Mouse (Mus musculus): ENCODE results near the gene Klhl22. TPM values are rescaled to one million over a fixed set of nuclear protein-coding genes. Genes with fewer than 3 reads are reported as not detected.

The Klhl22 gene
- polyA plus RNA-seq, 1 experiment from 2014 or later: 14.3 TPM

GRCm38 (mm10) chr16:17785337-17785736 lies 25.9 kb downstream of the Klhl22 start:
- ATAC-seq (ENCODE audit: low read depth) (no peak), DNase-seq (no peak)
- Histone ChIP-seq H3K9ac (no peak overlapping the region), H3K9me3 (replicated peaks) (no peaks in the 10 kb centered on the region), H3K4me1 (replicated peaks) (no peaks in the 10 kb centered on the region), H3K4me2 (no peak overlapping the region), H3K27ac (no peak overlapping the region), H3K4me3 (replicated peaks) (no peak overlapping the region), H3K27me3 (no peaks in the 10 kb centered on the region), H3K36me3 (peaks cover 41% of the 10 kb centered on the region)
- WGBS (ENCODE audit: insufficient replicate concordance): 61% methylated on average over 3 of the region's 3 CpGs

GRCm38 (mm10) chr16:17792728-17793127 lies 33.3 kb downstream of the Klhl22 start:
- ATAC-seq (ENCODE audit: low read depth) (no peak), DNase-seq (no peak)
- no peaks in the 10 kb centered on the region for H3K9me3 ChIP-seq (replicated peaks)
- H3K4me3 ChIP-seq (replicated peaks): no peak overlapping the region
- WGBS (ENCODE audit: insufficient replicate concordance): 67% methylated on average over 3 of the region's 3 CpGs
- peaks cover 17% of the 10 kb centered on the region for H3K4me1 ChIP-seq (replicated peaks)
- no peak overlapping the region for H3K9ac ChIP-seq
- H3K36me3 ChIP-seq: peaks cover 26% of the 10 kb centered on the region
- peaks cover 39% of the 10 kb centered on the region for H3K27me3 ChIP-seq
- no peak overlapping the region for H3K27ac ChIP-seq
- no peak overlapping the region for H3K4me2 ChIP-seq

GRCm38 (mm10) chr16:17794047-17794446 lies 34.6 kb downstream of the Klhl22 start:
- Histone ChIP-seq H3K27me3 (peaks cover 52% of the 10 kb centered on the region), H3K36me3 (peaks cover 24% of the 10 kb centered on the region), H3K27ac (no peak overlapping the region), H3K9me3 (replicated peaks) (no peaks in the 10 kb centered on the region), H3K9ac (no peak overlapping the region), H3K4me1 (replicated peaks) (peaks cover 27% of the 10 kb centered on the region), H3K4me2 (no peak overlapping the region), H3K4me3 (replicated peaks) (no peak overlapping the region)
- no peak for ATAC-seq (ENCODE audit: low read depth)
- DNase-seq: no peak
- 67% methylated on average over 4 of the region's 4 CpGs for WGBS (ENCODE audit: insufficient replicate concordance)

- Histone ChIP-seq H3K4me2 (no peak overlapping the region), H3K36me3 (peaks cover 14% of the 10 kb centered on the region), H3K27me3 (peaks cover 68% of the 10 kb centered on the region), H3K4me3 (replicated peaks) (no peak overlapping the region), H3K4me1 (replicated peaks) (peaks cover 27% of the 10 kb centered on the region), H3K27ac (no peak overlapping the region), H3K9me3 (replicated peaks) (no peaks in the 10 kb centered on the region), H3K9ac (no peak overlapping the region)
- DNase-seq (no peak), ATAC-seq (ENCODE audit: low read depth) (no peak)
- WGBS (ENCODE audit: insufficient replicate concordance): 56% methylated on average over 5 of the region's 5 CpGs
Observed at GRCm38 (mm10) chr16:17795643-17796042, 36.2 kb downstream of the Klhl22 start.

- Histone ChIP-seq H3K9ac (no peak overlapping the region), H3K4me3 (replicated peaks) (peak overlapping the region; percentile 52)
Observed at GRCm38 (mm10) chr16:17796519-17796918, 37.1 kb downstream of the Klhl22 start.

GRCm38 (mm10) chr16:17796971-17797811 lies 37.8 kb downstream of the Klhl22 start, which contains the start of gene Scarf2:
Scarf2 (plus strand) TSS chr16:17797282.
- Histone ChIP-seq H3K27me3 (peaks cover 84% of the 10 kb centered on the region), H3K4me1 (replicated peaks) (peaks cover 27% of the 10 kb centered on the region), H3K9me3 (replicated peaks) (no peaks in the 10 kb centered on the region), H3K9ac (peak within 1 kb of the TSS; percentile 54), H3K27ac (peak within 1 kb of the TSS; percentile 50), H3K4me2 (peak within 1 kb of the TSS; percentile 63), H3K4me3 (replicated peaks) (peak within 1 kb of the TSS; percentile 52), H3K36me3 (peaks cover 9% of the 10 kb centered on the region)
- peak; percentile 35; the same call in 1 of the 2 replicates for ATAC-seq (ENCODE audit: low read depth)
- DNase-seq: no peak
- WGBS (ENCODE audit: insufficient replicate concordance): 3% methylated on average over 72 of the region's 81 CpGs

More at GRCm38 (mm10) chr16:17796519-17796918, 37.1 kb downstream of the Klhl22 start:
- no peaks in the 10 kb centered on the region for H3K9me3 ChIP-seq (replicated peaks)
- H3K36me3 ChIP-seq: peaks cover 14% of the 10 kb centered on the region
- ATAC-seq (ENCODE audit: low read depth): no peak
- peak overlapping the region; percentile 63 for H3K4me2 ChIP-seq
- no peak overlapping the region for H3K27ac ChIP-seq
- H3K27me3 ChIP-seq: peaks cover 77% of the 10 kb centered on the region
- DNase-seq: no peak
- peaks cover 27% of the 10 kb centered on the region for H3K4me1 ChIP-seq (replicated peaks)

GRCm38 (mm10) chr16:17797812-17798311 lies 38.4 kb downstream of the Klhl22 start:
- H3K4me2 ChIP-seq: peak overlapping the region; percentile 63
- no peak for DNase-seq
- no peaks in the 10 kb centered on the region for H3K9me3 ChIP-seq (replicated peaks)
- peaks cover 2% of the 10 kb centered on the region; the same call in 1 of the 2 replicates for H3K36me3 ChIP-seq
- H3K4me3 ChIP-seq (replicated peaks): peak overlapping the region; percentile 52
- peak overlapping the region; percentile 50 for H3K27ac ChIP-seq
- WGBS (ENCODE audit: insufficient replicate concordance): 5% methylated on average over 29 of the region's 29 CpGs
- ATAC-seq (ENCODE audit: low read depth): no peak
- H3K9ac ChIP-seq: peak overlapping the region; percentile 54
- peaks cover 30% of the 10 kb centered on the region for H3K4me1 ChIP-seq (replicated peaks)
- H3K27me3 ChIP-seq: peaks cover 90% of the 10 kb centered on the region

- no peaks in the 10 kb centered on the region for H3K9me3 ChIP-seq (replicated peaks)
- H3K9ac ChIP-seq: peak overlapping the region; percentile 39; the same call in 1 of the 2 replicates
- WGBS (ENCODE audit: insufficient replicate concordance): 5% methylated on average over 36 of the region's 45 CpGs
- H3K4me1 ChIP-seq (replicated peaks): peaks cover 37% of the 10 kb centered on the region
- H3K4me3 ChIP-seq (replicated peaks): peak overlapping the region; percentile 52
- peak overlapping the region; percentile 63 for H3K4me2 ChIP-seq
- H3K27me3 ChIP-seq: peaks cover 97% of the 10 kb centered on the region
- no peaks in the 10 kb centered on the region for H3K36me3 ChIP-seq
- DNase-seq (no peak), ATAC-seq (ENCODE audit: low read depth) (no peak)
- H3K27ac ChIP-seq: 0 out of 2 replicates have a peak overlapping the region, but pooled peaks have one; percentile 50
Observed at GRCm38 (mm10) chr16:17798321-17799180, 39.1 kb downstream of the Klhl22 start.

- H3K4me3 ChIP-seq (replicated peaks): no peak overlapping the region
- H3K4me1 ChIP-seq (replicated peaks): peaks cover 48% of the 10 kb centered on the region
- H3K36me3 ChIP-seq: no peaks in the 10 kb centered on the region
- H3K27me3 ChIP-seq: peaks cover 100% of the 10 kb centered on the region
- H3K4me2 ChIP-seq: no peak overlapping the region
- H3K9ac ChIP-seq: no peak overlapping the region
- H3K27ac ChIP-seq: no peak overlapping the region
- DNase-seq (no peak), ATAC-seq (ENCODE audit: low read depth) (no peak)
- no peaks in the 10 kb centered on the region for H3K9me3 ChIP-seq (replicated peaks)
Observed at GRCm38 (mm10) chr16:17799584-17799983, 40.2 kb downstream of the Klhl22 start.

- Histone ChIP-seq H3K4me2 (no peak overlapping the region), H3K27ac (no peak overlapping the region), H3K27me3 (peaks cover 100% of the 10 kb centered on the region), H3K9me3 (replicated peaks) (no peaks in the 10 kb centered on the region), H3K9ac (no peak overlapping the region), H3K36me3 (no peaks in the 10 kb centered on the region), H3K4me3 (replicated peaks) (no peak overlapping the region), H3K4me1 (replicated peaks) (peaks cover 53% of the 10 kb centered on the region)
- DNase-seq: no peak
- ATAC-seq (ENCODE audit: low read depth): no peak
- 11% methylated on average over 7 of the region's 7 CpGs for WGBS (ENCODE audit: insufficient replicate concordance)
Observed at GRCm38 (mm10) chr16:17801777-17802455, 42.5 kb downstream of the Klhl22 start.

- H3K36me3 ChIP-seq: no peaks in the 10 kb centered on the region
- DNase-seq (no peak), ATAC-seq (ENCODE audit: low read depth) (no peak)
- whole genome bisulfite sequencing (ENCODE audit: insufficient replicate concordance): 11% methylated on average over 18 of the region's 18 CpGs
- peak overlapping the region; percentile 37 for H3K4me3 ChIP-seq (replicated peaks)
- peaks cover 53% of the 10 kb centered on the region for H3K4me1 ChIP-seq (replicated peaks)
- H3K27ac ChIP-seq: no peak overlapping the region
- no peaks in the 10 kb centered on the region for H3K9me3 ChIP-seq (replicated peaks)
- H3K4me2 ChIP-seq: peak overlapping the region; percentile 50
- no peak overlapping the region for H3K9ac ChIP-seq
- peaks cover 100% of the 10 kb centered on the region for H3K27me3 ChIP-seq
Observed at GRCm38 (mm10) chr16:17802456-17802838, 43.0 kb downstream of the Klhl22 start.
